Mouse (Mus musculus): ENCODE data around the gene Pex26. TPM values are rescaled to one million over a fixed set of nuclear protein-coding genes. Genes with fewer than 3 reads are reported as not detected.

The Pex26 gene
- polyA plus RNA-seq, 1 experiment from 2014 or later: 13.5 TPM

- 70% methylated on average over 1 of the region's 1 CpGs for WGBS
- Histone ChIP-seq H3K4me2 (ENCODE audit: low read length) (no peak overlapping the region), H3K4me1 (ENCODE audit: control insufficient read depth, insufficient read depth, low read depth, low read length) (no peaks in the 10 kb centered on the region), H3K36me3 (ENCODE audit: control insufficient read depth, insufficient read depth, low read length) (no peaks in the 10 kb centered on the region), H3K9me3 (ENCODE audit: control insufficient read depth, low read length) (no peaks in the 10 kb centered on the region), H3K9ac (ENCODE audit: low read depth, low read length) (no peak overlapping the region), H3K4me3 (ENCODE audit: low read length) (no peak overlapping the region), H3K27me3 (replicated peaks; ENCODE audit: control insufficient read depth, insufficient read depth, low read length) (no peaks in the 10 kb centered on the region), H3K27ac (ENCODE audit: low read depth, low read length) (no peak overlapping the region)
- no peak for ATAC-seq
Observed at GRCm38 (mm10) chr6:121232652-121233051, 49.2 kb downstream of the Pex26 start.

- H3K4me2 ChIP-seq (ENCODE audit: low read length): no peak overlapping the region
- no peak overlapping the region for H3K4me3 ChIP-seq (ENCODE audit: low read length)
- H3K4me1 ChIP-seq (ENCODE audit: control insufficient read depth, insufficient read depth, low read depth, low read length): no peaks in the 10 kb centered on the region
- no peaks in the 10 kb centered on the region for H3K36me3 ChIP-seq (ENCODE audit: control insufficient read depth, insufficient read depth, low read length)
- no peak for ATAC-seq
- H3K9me3 ChIP-seq (ENCODE audit: control insufficient read depth, low read length): no peaks in the 10 kb centered on the region
- H3K27me3 ChIP-seq (replicated peaks; ENCODE audit: control insufficient read depth, insufficient read depth, low read length): no peaks in the 10 kb centered on the region
- WGBS: 100% methylated on average over 2 of the region's 2 CpGs
- H3K27ac ChIP-seq (ENCODE audit: low read depth, low read length): no peak overlapping the region
- H3K9ac ChIP-seq (ENCODE audit: low read depth, low read length): no peak overlapping the region
Observed at GRCm38 (mm10) chr6:121236386-121236785, 52.9 kb downstream of the Pex26 start.

- Histone ChIP-seq H3K27ac (ENCODE audit: low read depth, low read length) (no peak overlapping the region), H3K27me3 (replicated peaks; ENCODE audit: control insufficient read depth, insufficient read depth, low read length) (no peaks in the 10 kb centered on the region), H3K4me2 (ENCODE audit: low read length) (no peak overlapping the region), H3K36me3 (ENCODE audit: control insufficient read depth, insufficient read depth, low read length) (no peaks in the 10 kb centered on the region), H3K4me1 (ENCODE audit: control insufficient read depth, insufficient read depth, low read depth, low read length) (no peaks in the 10 kb centered on the region), H3K9ac (ENCODE audit: low read depth, low read length) (no peak overlapping the region), H3K9me3 (ENCODE audit: control insufficient read depth, low read length) (no peaks in the 10 kb centered on the region), H3K4me3 (ENCODE audit: low read length) (no peak overlapping the region)
- no peak for ATAC-seq
- 91% methylated on average over 4 of the region's 4 CpGs for WGBS
Observed at GRCm38 (mm10) chr6:121238209-121238608, 54.7 kb downstream of the Pex26 start.

GRCm38 (mm10) chr6:121241780-121242179, 58.3 kb downstream of the Pex26 start:
- Histone ChIP-seq H3K27me3 (replicated peaks; ENCODE audit: control insufficient read depth, insufficient read depth, low read length) (no peaks in the 10 kb centered on the region), H3K9ac (ENCODE audit: low read depth, low read length) (no peak overlapping the region), H3K27ac (ENCODE audit: low read depth, low read length) (no peak overlapping the region), H3K36me3 (ENCODE audit: control insufficient read depth, insufficient read depth, low read length) (no peaks in the 10 kb centered on the region), H3K4me3 (ENCODE audit: low read length) (no peak overlapping the region), H3K9me3 (ENCODE audit: control insufficient read depth, low read length) (no peaks in the 10 kb centered on the region), H3K4me1 (ENCODE audit: control insufficient read depth, insufficient read depth, low read depth, low read length) (no peaks in the 10 kb centered on the region), H3K4me2 (ENCODE audit: low read length) (no peak overlapping the region)
- ATAC-seq: no peak
- WGBS: 85% methylated on average over 2 of the region's 2 CpGs

- no peak overlapping the region for H3K4me2 ChIP-seq (ENCODE audit: low read length)
- no peaks in the 10 kb centered on the region for H3K36me3 ChIP-seq (ENCODE audit: control insufficient read depth, insufficient read depth, low read length)
- H3K27me3 ChIP-seq (replicated peaks; ENCODE audit: control insufficient read depth, insufficient read depth, low read length): no peaks in the 10 kb centered on the region
- no peak overlapping the region for H3K4me3 ChIP-seq (ENCODE audit: low read length)
- H3K4me1 ChIP-seq (ENCODE audit: control insufficient read depth, insufficient read depth, low read depth, low read length): no peaks in the 10 kb centered on the region
- no peak overlapping the region for H3K27ac ChIP-seq (ENCODE audit: low read depth, low read length)
- no peak for ATAC-seq
- 62% methylated on average over 10 of the region's 10 CpGs for WGBS
- no peaks in the 10 kb centered on the region for H3K9me3 ChIP-seq (ENCODE audit: control insufficient read depth, low read length)
- no peak overlapping the region for H3K9ac ChIP-seq (ENCODE audit: low read depth, low read length)
Observed at GRCm38 (mm10) chr6:121243161-121243560, 59.7 kb downstream of the Pex26 start.

- Histone ChIP-seq H3K36me3 (ENCODE audit: control insufficient read depth, insufficient read depth, low read length) (no peaks in the 10 kb centered on the region), H3K9ac (ENCODE audit: low read depth, low read length) (peak within 1 kb of the TSS; percentile 58), H3K9me3 (ENCODE audit: control insufficient read depth, low read length) (no peaks in the 10 kb centered on the region), H3K27me3 (replicated peaks; ENCODE audit: control insufficient read depth, insufficient read depth, low read length) (no peaks in the 10 kb centered on the region), H3K4me3 (ENCODE audit: low read length) (peak within 1 kb of the TSS; percentile 44), H3K4me2 (ENCODE audit: low read length) (peak within 1 kb of the TSS; percentile 82), H3K27ac (ENCODE audit: low read depth, low read length) (no peak within 1 kb of the TSS), H3K4me1 (ENCODE audit: control insufficient read depth, insufficient read depth, low read depth, low read length) (no peaks in the 10 kb centered on the region)
- 11% methylated on average over 35 of the region's 35 CpGs for WGBS
- peak; percentile 94 for ATAC-seq
Observed at GRCm38 (mm10) chr6:121245127-121246036, 61.9 kb downstream of the Pex26 start, which contains the start of gene Usp18. Gene Usp18, plus strand, starts transcription at chr6:121245906.

- no peaks in the 10 kb centered on the region for H3K4me1 ChIP-seq (ENCODE audit: control insufficient read depth, insufficient read depth, low read depth, low read length)
- peak overlapping the region; percentile 82 for H3K4me2 ChIP-seq (ENCODE audit: low read length)
- peak overlapping the region; percentile 44 for H3K4me3 ChIP-seq (ENCODE audit: low read length)
- H3K36me3 ChIP-seq (ENCODE audit: control insufficient read depth, insufficient read depth, low read length): no peaks in the 10 kb centered on the region
- peak overlapping the region; percentile 58 for H3K9ac ChIP-seq (ENCODE audit: low read depth, low read length)
- no peak overlapping the region for H3K27ac ChIP-seq (ENCODE audit: low read depth, low read length)
- 19% methylated on average over 4 of the region's 4 CpGs for whole genome bisulfite sequencing
- H3K27me3 ChIP-seq (replicated peaks; ENCODE audit: control insufficient read depth, insufficient read depth, low read length): no peaks in the 10 kb centered on the region
- no peaks in the 10 kb centered on the region for H3K9me3 ChIP-seq (ENCODE audit: control insufficient read depth, low read length)
- ATAC-seq: peak; percentile 49; the same call in 1 of the 2 replicates
Observed at GRCm38 (mm10) chr6:121246037-121246361, 62.5 kb downstream of the Pex26 start.

Other genes with a start within 250 kb of the Pex26 start
- gene Mical3, start 52.7 kb upstream of the Pex26 start, polyA plus RNA-seq (2015; fragmentation: Nextera tagmentation; extraction: Ambion mirVana): 31.4 and 32.9 TPM in 2 replicates
- gene Tuba8, start 27.0 kb downstream of the Pex26 start, polyA plus RNA-seq (2015; fragmentation: Nextera tagmentation; extraction: Ambion mirVana): 1.0 and 1.8 TPM in 2 replicates
- gene Usp18, start 62.2 kb downstream of the Pex26 start, polyA plus RNA-seq (2015; fragmentation: Nextera tagmentation; extraction: Ambion mirVana): 0.75 and 1.7 TPM in 2 replicates
- 55.2 and 61.7 TPM in 2 replicates for gene Slc6a13, start 116.6 kb downstream of the Pex26 start, polyA plus RNA-seq (2015; fragmentation: Nextera tagmentation; extraction: Ambion mirVana)
- gene Slc6a12, start 159.4 kb downstream of the Pex26 start, polyA plus RNA-seq (2015; fragmentation: Nextera tagmentation; extraction: Ambion mirVana): 2.4 and 2.5 TPM in 2 replicates

Data from hindbrain, embryonic 16.5 days (tissue).